Mouse (Mus musculus) intestine, embryonic 15.5 days (tissue): ENCODE results near the gene Tek. TPM values are rescaled to one million over a fixed set of nuclear protein-coding genes. Genes with fewer than 3 reads are reported as not detected.

Experiments used
- ATAC-seq: fragments of 200-750 bp; cut with Nextera tagmentation; 2 replicates; pipeline ENCODE4 v1.8.0; 2017; ENCODE audit warnings: moderate TSS enrichment, moderate library complexity
- H3K27ac ChIP-seq: fragments of 300-500 bp; sonication (generic); 2 replicates; pipeline ENCODE4 v1.5.1; 2015; ENCODE audit warnings: mild to moderate bottlenecking, inconsistent platforms
- H3K27me3 ChIP-seq: fragments of 300-500 bp; sonication (generic); replicated peaks from 2 replicates; pipeline ENCODE4 v1.6.1; 2015; ENCODE audit warnings: inconsistent platforms
- H3K36me3 ChIP-seq: fragments of 300-500 bp; sonication (generic); 2 replicates; pipeline ENCODE4 v1.6.1; 2015; ENCODE audit warnings: inconsistent platforms
- H3K4me1 ChIP-seq: fragments of 300-500 bp; sonication (generic); replicated peaks from 2 replicates; pipeline ENCODE4 v1.6.1; 2015; ENCODE audit warnings: inconsistent platforms
- H3K4me2 ChIP-seq: fragments of 300-500 bp; sonication (generic); replicated peaks from 2 replicates; pipeline ENCODE4 v1.6.1; 2015; ENCODE audit warnings: mild to moderate bottlenecking, inconsistent platforms
- H3K4me3 ChIP-seq: fragments of 300-500 bp; sonication (generic); replicated peaks from 2 replicates; pipeline ENCODE4 v1.5.1; 2015; ENCODE audit warnings: inconsistent platforms
- H3K9ac ChIP-seq: fragments of 300-500 bp; sonication (generic); 2 replicates; pipeline ENCODE4 v1.6.1; 2015; ENCODE audit warnings: inconsistent platforms
- H3K9me3 ChIP-seq: fragments of 300-500 bp; sonication (generic); 2 replicates; pipeline ENCODE4 v1.6.1; 2016; ENCODE audit warnings: inconsistent platforms
- WGBS: fragments of 180-500 bp; shearing (Covaris S2); methylation state at CpG from one replicate; pipeline ENCODE4 v1.1.7; 2015; 5-methylcytosine and 5-hydroxymethylcytosine counted together
- polyA plus RNA-seq: library from polyadenylated mRNA; unstranded; fragments of >200 nt; fragmentation: Nextera tagmentation; extraction: Ambion mirVana; gene quantifications from 2 replicates; pipeline ENCODE4 v1.2.1, GENCODE M21; 2015

Gene Tek
- polyA plus RNA-seq, 1 experiment from 2014 or later = 10.7 TPM

- no peak overlapping the region for H3K4me3 ChIP-seq
- 68% methylated on average over 1 of the region's 1 CpGs for WGBS
Observed at GRCm38 (mm10) chr4:94741824-94742223, 2.7 kb downstream of the Tek start.

GRCm38 (mm10) chr4:94745749-94746148, 6.7 kb downstream of the Tek start:
- Histone ChIP-seq H3K27me3 (no peaks in the 10 kb centered on the region), H3K4me3 (no peak overlapping the region), H3K36me3 (no peaks in the 10 kb centered on the region), H3K9me3 (no peaks in the 10 kb centered on the region), H3K4me2 (no peak overlapping the region), H3K4me1 (no peaks in the 10 kb centered on the region), H3K27ac (no peak overlapping the region), H3K9ac (no peak overlapping the region)
- WGBS = 59% methylated on average over 3 of the region's 3 CpGs
- ATAC-seq = no peak

More at GRCm38 (mm10) chr4:94741824-94742223, 2.7 kb downstream of the Tek start:
- no peak for ATAC-seq
- Histone ChIP-seq H3K9ac (no peak overlapping the region), H3K9me3 (no peaks in the 10 kb centered on the region), H3K4me1 (no peaks in the 10 kb centered on the region; the same call in 1 of the 2 replicates), H3K27me3 (no peaks in the 10 kb centered on the region), H3K4me2 (no peak overlapping the region), H3K36me3 (no peaks in the 10 kb centered on the region), H3K27ac (no peak overlapping the region)

DNA sequence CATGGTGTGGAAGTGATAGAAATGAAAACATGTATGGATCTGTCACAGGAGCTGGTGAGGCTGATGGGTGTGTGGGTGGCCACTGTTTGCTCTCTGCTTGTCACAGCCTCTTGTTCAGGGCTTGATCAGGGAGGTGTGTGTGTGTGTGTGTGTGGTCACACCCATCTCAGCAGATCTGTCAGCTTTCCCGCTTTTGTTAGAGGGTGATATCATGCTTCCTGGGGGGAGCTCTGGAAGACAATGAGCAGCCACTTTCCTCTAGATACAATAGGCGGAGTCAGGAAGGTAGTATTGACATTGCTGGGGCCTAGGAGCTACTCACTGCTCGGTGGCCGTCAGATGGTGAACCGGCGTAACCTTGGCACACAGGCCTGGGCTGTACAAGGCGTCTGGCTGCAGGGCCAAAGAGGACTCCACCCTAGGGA, 7.3 kb downstream of the Tek start:
- Histone ChIP-seq H3K4me1 (no peaks in the 10 kb centered on the region), H3K36me3 (no peaks in the 10 kb centered on the region), H3K27ac (no peak overlapping the region), H3K4me2 (no peak overlapping the region), H3K9ac (no peak overlapping the region), H3K9me3 (no peaks in the 10 kb centered on the region), H3K4me3 (no peak overlapping the region), H3K27me3 (no peaks in the 10 kb centered on the region)
- WGBS = 49% methylated on average over 7 of the region's 7 CpGs
- peak; percentile 82 for ATAC-seq

- 0 out of 2 replicates have a peak, but pooled peaks cover 1% of the 10 kb centered on the region for H3K4me1 ChIP-seq
- no peaks in the 10 kb centered on the region for H3K27me3 ChIP-seq
- ATAC-seq = no peak
- H3K4me3 ChIP-seq = no peak overlapping the region
- no peak overlapping the region for H3K4me2 ChIP-seq
- H3K9ac ChIP-seq = no peak overlapping the region
- 60% methylated on average over 3 of the region's 3 CpGs for WGBS
- no peaks in the 10 kb centered on the region for H3K9me3 ChIP-seq
- no peak overlapping the region for H3K27ac ChIP-seq
- no peaks in the 10 kb centered on the region for H3K36me3 ChIP-seq
Observed at GRCm38 (mm10) chr4:94747338-94747737, 8.2 kb downstream of the Tek start.

- no peak overlapping the region; the same call in 1 of the 2 replicates for H3K4me2 ChIP-seq
- no peak overlapping the region; the same call in 1 of the 2 replicates for H3K27ac ChIP-seq
- no peak overlapping the region for H3K4me3 ChIP-seq
- ATAC-seq = peak; percentile 91
- 0 out of 2 replicates have a peak, but pooled peaks cover 2% of the 10 kb centered on the region for H3K4me1 ChIP-seq
- H3K36me3 ChIP-seq = no peaks in the 10 kb centered on the region
- no peak overlapping the region for H3K9ac ChIP-seq
- no peaks in the 10 kb centered on the region for H3K27me3 ChIP-seq
- WGBS = 19% methylated on average over 9 of the region's 9 CpGs
- H3K9me3 ChIP-seq = no peaks in the 10 kb centered on the region
Observed at GRCm38 (mm10) chr4:94752512-94752911, 13.4 kb downstream of the Tek start.

GRCm38 (mm10) chr4:94765217-94765616, 26.1 kb downstream of the Tek start:
- Histone ChIP-seq H3K27me3 (no peaks in the 10 kb centered on the region), H3K36me3 (no peaks in the 10 kb centered on the region), H3K4me3 (no peak overlapping the region), H3K4me1 (no peaks in the 10 kb centered on the region), H3K9me3 (no peaks in the 10 kb centered on the region), H3K4me2 (no peak overlapping the region), H3K27ac (no peak overlapping the region), H3K9ac (no peak overlapping the region)
- ATAC-seq = no peak

- Histone ChIP-seq H3K4me3 (no peak overlapping the region), H3K36me3 (no peaks in the 10 kb centered on the region), H3K27ac (no peak overlapping the region), H3K4me1 (no peaks in the 10 kb centered on the region), H3K27me3 (no peaks in the 10 kb centered on the region), H3K9me3 (no peaks in the 10 kb centered on the region), H3K9ac (no peak overlapping the region), H3K4me2 (no peak overlapping the region)
- ATAC-seq = no peak
- WGBS = 74% methylated on average over 7 of the region's 7 CpGs
Observed at GRCm38 (mm10) chr4:94766176-94766575, 27.1 kb downstream of the Tek start.

DNA sequence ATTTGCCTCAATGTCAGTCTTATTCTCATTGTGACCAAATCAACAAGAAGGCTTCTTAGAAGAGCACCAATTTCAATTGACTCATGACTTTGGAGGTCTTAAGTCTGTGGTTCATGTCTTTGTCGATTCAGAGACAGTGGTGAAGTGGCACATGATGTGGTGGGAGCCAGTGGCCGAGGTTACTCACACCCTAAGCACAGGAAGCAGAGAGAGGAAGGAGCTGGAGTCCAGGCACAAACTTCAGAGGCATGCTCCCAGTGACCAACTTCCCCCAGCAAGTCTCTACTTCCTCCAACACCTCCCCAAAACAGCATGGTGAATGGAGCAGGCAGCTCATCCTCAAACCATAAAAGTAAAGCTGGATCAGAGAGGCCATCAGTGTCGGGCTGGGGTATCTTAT, 29.5 kb downstream of the Tek start:
- ATAC-seq = no peak
- H3K9ac ChIP-seq = no peak overlapping the region
- no peak overlapping the region for H3K4me2 ChIP-seq
- H3K27me3 ChIP-seq = no peaks in the 10 kb centered on the region
- 86% methylated on average over 3 of the region's 3 CpGs for WGBS
- no peak overlapping the region for H3K27ac ChIP-seq
- H3K36me3 ChIP-seq = no peaks in the 10 kb centered on the region
- H3K9me3 ChIP-seq = no peaks in the 10 kb centered on the region
- H3K4me3 ChIP-seq = no peak overlapping the region
- no peaks in the 10 kb centered on the region for H3K4me1 ChIP-seq

GRCm38 (mm10) chr4:94781043-94781442, 42.0 kb downstream of the Tek start:
- 87% methylated on average over 5 of the region's 5 CpGs for WGBS
- Histone ChIP-seq H3K4me3 (no peak overlapping the region), H3K27ac (no peak overlapping the region), H3K9ac (no peak overlapping the region), H3K27me3 (no peaks in the 10 kb centered on the region), H3K36me3 (no peaks in the 10 kb centered on the region), H3K9me3 (no peaks in the 10 kb centered on the region), H3K4me2 (no peak overlapping the region), H3K4me1 (no peaks in the 10 kb centered on the region)
- no peak for ATAC-seq

DNA sequence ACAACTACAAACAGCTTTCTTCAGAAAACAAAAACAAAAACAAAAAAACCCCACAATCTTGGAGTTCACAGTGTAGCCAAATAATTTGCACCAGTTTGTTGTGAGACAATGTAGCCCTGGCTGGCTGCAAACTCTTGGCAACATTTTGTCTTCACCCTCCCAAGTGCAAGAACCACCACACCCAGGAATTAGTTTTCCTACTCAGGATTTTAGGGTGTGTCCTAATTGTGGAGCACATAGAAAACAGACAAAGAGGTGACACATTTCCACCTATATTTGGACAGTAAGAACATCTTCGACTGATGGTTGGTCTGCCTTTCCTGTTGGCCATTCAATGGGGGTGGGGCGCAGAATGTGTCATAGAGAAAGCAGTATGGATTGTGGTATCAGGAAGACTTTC, 46.8 kb downstream of the Tek start:
- H3K4me3 ChIP-seq = no peak overlapping the region
- 89% methylated on average over 2 of the region's 2 CpGs for WGBS
- no peak overlapping the region for H3K4me2 ChIP-seq
- no peaks in the 10 kb centered on the region for H3K9me3 ChIP-seq
- H3K9ac ChIP-seq = no peak overlapping the region
- H3K36me3 ChIP-seq = no peaks in the 10 kb centered on the region
- no peak overlapping the region for H3K27ac ChIP-seq
- no peaks in the 10 kb centered on the region for H3K4me1 ChIP-seq
- no peaks in the 10 kb centered on the region for H3K27me3 ChIP-seq
- ATAC-seq = no peak

- Histone ChIP-seq H3K36me3 (no peaks in the 10 kb centered on the region), H3K9ac (no peak overlapping the region), H3K9me3 (no peaks in the 10 kb centered on the region), H3K27me3 (no peaks in the 10 kb centered on the region), H3K27ac (no peak overlapping the region), H3K4me2 (no peak overlapping the region), H3K4me1 (no peaks in the 10 kb centered on the region), H3K4me3 (no peak overlapping the region)
- 61% methylated on average over 1 of the region's 1 CpGs for WGBS
- no peak for ATAC-seq
Observed at GRCm38 (mm10) chr4:94803187-94803586, 64.1 kb downstream of the Tek start.

DNA sequence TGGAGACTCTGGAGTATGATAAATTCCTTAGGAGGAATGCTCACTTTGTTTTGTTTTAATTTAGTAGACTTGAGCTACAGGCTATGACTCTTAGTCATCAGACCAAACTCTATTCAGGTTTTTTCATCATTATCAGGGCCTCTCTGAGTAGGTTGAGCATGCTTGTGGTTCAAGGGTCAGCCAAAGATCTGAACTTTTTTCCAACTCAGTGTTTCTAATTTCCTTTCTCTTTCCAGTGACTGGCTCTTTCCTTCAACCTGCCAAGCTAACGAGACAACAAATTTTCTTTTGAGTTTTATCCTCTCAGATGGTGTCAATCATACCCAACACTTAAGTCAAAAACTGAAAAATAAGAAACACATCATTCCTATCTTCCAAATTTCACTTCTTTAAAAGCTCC, 71.5 kb downstream of the Tek start:
- no peak overlapping the region for H3K27ac ChIP-seq
- ATAC-seq = no peak
- no peak overlapping the region for H3K4me3 ChIP-seq
- H3K9ac ChIP-seq = no peak overlapping the region
- 83% methylated on average over 1 of the region's 1 CpGs for WGBS
- H3K4me2 ChIP-seq = no peak overlapping the region
- H3K9me3 ChIP-seq = no peaks in the 10 kb centered on the region
- no peaks in the 10 kb centered on the region for H3K27me3 ChIP-seq
- no peaks in the 10 kb centered on the region for H3K36me3 ChIP-seq
- no peaks in the 10 kb centered on the region for H3K4me1 ChIP-seq

DNA sequence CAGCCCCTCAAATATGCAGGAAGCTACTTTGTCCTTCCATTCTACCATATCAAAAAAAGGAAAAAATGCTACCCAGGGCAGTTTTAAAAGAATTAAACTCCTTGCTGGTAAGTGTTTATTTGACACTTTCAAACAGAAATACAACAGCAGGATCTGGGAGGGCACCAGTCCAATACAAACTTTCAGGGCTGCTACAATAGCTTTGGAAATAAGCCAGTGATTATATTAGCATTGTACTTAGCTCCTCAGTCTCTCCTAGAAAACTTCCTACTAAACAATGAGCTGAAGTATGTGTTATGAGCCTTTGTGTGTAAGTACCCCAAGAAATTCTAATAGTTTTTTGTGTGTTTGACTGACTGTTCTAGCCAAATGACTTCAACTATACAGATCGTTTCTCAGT, 87.8 kb downstream of the Tek start:
- Histone ChIP-seq H3K27me3 (no peaks in the 10 kb centered on the region), H3K4me2 (no peak overlapping the region), H3K4me3 (no peak overlapping the region), H3K9me3 (no peaks in the 10 kb centered on the region), H3K27ac (no peak overlapping the region), H3K36me3 (no peaks in the 10 kb centered on the region), H3K4me1 (no peaks in the 10 kb centered on the region), H3K9ac (no peak overlapping the region)
- no peak for ATAC-seq
- 72% methylated on average over 1 of the region's 1 CpGs for WGBS
